Mouse (Mus musculus): ENCODE measurements around the gene Itpr1. TPM values are rescaled to one million over a fixed set of nuclear protein-coding genes. Genes with fewer than 3 reads are reported as not detected.
A peak's percentile ranks its signal among the peaks of the same experiment; 100 is the strongest.

Gene Itpr1
- polyA plus RNA-seq, 2 experiments: 10.7 to 17.1 TPM

DNA sequence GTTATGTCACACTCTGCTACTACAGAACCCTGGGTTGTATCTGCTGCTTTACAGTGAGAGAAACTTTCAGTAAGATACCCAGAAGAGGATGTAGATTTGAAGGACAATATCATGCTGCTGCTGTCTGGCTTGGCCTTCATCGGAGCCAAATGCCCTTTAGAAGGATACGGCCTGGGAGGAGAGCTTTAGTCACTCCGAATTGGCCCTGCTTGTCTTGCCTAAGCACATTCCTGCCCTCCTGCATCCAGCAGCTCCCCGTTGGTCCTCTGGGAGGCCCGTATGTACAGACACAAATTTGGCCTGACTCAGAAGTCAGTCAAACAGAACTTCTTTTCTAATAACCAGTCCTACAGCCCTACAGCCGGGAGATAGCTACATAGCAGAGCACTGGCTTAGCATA is 21.6 kb downstream of the Itpr1 start:
- H3K4me3 ChIP-seq (replicated peaks; ENCODE audit: low read length): no peak overlapping the region
- H3K4me2 ChIP-seq (replicated peaks; ENCODE audit: low read depth, low read length, severe bottlenecking): no peak overlapping the region
- H3K27ac ChIP-seq (replicated peaks; ENCODE audit: low read depth, low read length): no peak overlapping the region
- no peak for TF ChIP-seq POLR2A (IDR thresholded peaks at IDR 0.05; ENCODE audit: borderline replicate concordance, extremely low read depth, insufficient read depth, insufficient read length)
- no peaks in the 10 kb centered on the region for H3K36me3 ChIP-seq (ENCODE audit: control insufficient read depth, insufficient read depth, low read length)
- DNase-seq (ENCODE audit: low spot score) (no peak), ATAC-seq (ENCODE audit: low FRiP score, low read depth) (no peak)
- H3K27me3 ChIP-seq (ENCODE audit: control insufficient read depth, insufficient read depth, low read length): no peaks in the 10 kb centered on the region
- no peak overlapping the region for H3K9ac ChIP-seq (ENCODE audit: low read depth, low read length, severe bottlenecking)
- WGBS: 74% methylated on average over 6 of the region's 6 CpGs
- peaks cover 43% of the 10 kb centered on the region for H3K4me1 ChIP-seq (ENCODE audit: control insufficient read depth, insufficient read depth, low read length)
- no peaks in the 10 kb centered on the region for H3K9me3 ChIP-seq (ENCODE audit: control insufficient read depth, low read length)

DNA sequence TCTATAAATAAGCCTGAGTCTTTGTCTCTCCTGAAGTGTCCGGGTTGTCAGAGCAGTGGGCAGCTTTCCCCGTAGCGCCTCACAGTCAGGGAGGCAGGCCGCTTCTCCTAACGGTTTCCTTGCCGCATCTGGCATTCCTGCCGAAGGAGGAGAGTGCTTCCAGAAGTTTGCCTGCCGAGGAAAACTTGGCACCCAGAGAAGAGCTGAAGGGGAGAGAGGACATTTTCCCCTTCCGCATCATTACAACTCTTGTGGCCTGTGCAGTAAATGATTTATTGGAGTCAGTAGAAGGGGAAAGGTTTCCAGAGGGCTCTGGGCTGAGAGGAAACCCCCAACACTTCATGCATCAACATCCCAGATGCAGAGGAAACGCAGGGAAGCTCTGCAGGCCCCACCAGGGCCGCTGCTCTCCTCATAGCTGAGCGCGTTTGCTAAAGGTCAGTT is 22.8 kb downstream of the Itpr1 start:
- TF ChIP-seq POLR2A (IDR thresholded peaks at IDR 0.05; ENCODE audit: borderline replicate concordance, extremely low read depth, insufficient read depth, insufficient read length): no peak
- Histone ChIP-seq H3K4me3 (replicated peaks; ENCODE audit: low read length) (no peak overlapping the region), H3K9ac (ENCODE audit: low read depth, low read length, severe bottlenecking) (peak overlapping the region; percentile 34), H3K4me1 (ENCODE audit: control insufficient read depth, insufficient read depth, low read length) (peaks cover 46% of the 10 kb centered on the region), H3K27ac (replicated peaks; ENCODE audit: low read depth, low read length) (peak overlapping the region; percentile 75), H3K4me2 (replicated peaks; ENCODE audit: low read depth, low read length, severe bottlenecking) (peak overlapping the region; percentile 20; the same call in 1 of the 2 replicates), H3K27me3 (ENCODE audit: control insufficient read depth, insufficient read depth, low read length) (no peaks in the 10 kb centered on the region), H3K36me3 (ENCODE audit: control insufficient read depth, insufficient read depth, low read length) (no peaks in the 10 kb centered on the region), H3K9me3 (ENCODE audit: control insufficient read depth, low read length) (no peaks in the 10 kb centered on the region)
- ATAC-seq (ENCODE audit: low FRiP score, low read depth): peak; percentile 66
- WGBS: 27% methylated on average over 13 of the region's 13 CpGs
- DNase-seq (ENCODE audit: low spot score): peak; percentile 60

DNA sequence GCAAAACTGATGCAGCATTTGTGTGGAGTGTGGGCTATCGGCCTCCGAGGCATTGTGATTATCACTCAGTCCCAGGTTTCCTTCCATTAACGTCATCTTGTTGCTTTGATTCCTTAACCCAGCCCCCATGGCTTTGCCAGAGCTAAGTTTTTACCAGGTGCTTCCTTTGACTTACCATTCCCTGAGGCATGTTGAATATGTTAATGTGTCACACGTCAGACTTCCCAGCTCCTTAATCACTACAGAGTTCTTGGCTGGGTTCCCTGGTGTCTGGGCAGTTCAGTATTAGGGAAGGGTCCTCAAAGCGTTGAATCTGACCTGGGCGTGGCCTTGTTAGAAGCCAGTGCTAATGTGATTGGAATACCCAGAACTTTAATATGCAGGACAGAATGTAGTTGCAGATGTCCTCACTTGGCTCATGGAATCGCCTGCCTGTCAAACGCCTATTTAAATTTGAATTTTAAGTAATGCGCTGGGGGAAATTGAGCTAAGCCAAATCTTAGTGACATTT is 23.6 kb downstream of the Itpr1 start:
- H3K4me1 ChIP-seq (ENCODE audit: control insufficient read depth, insufficient read depth, low read length): peaks cover 49% of the 10 kb centered on the region
- no peaks in the 10 kb centered on the region for H3K36me3 ChIP-seq (ENCODE audit: control insufficient read depth, insufficient read depth, low read length)
- ATAC-seq (ENCODE audit: low FRiP score, low read depth) (peak; percentile 18; the same call in 1 of the 2 replicates), DNase-seq (ENCODE audit: low spot score) (peak; percentile 70)
- no peaks in the 10 kb centered on the region for H3K9me3 ChIP-seq (ENCODE audit: control insufficient read depth, low read length)
- WGBS: 35% methylated on average over 9 of the region's 9 CpGs
- H3K4me3 ChIP-seq (replicated peaks; ENCODE audit: low read length): no peak overlapping the region
- no peak overlapping the region for H3K9ac ChIP-seq (ENCODE audit: low read depth, low read length, severe bottlenecking)
- H3K27me3 ChIP-seq (ENCODE audit: control insufficient read depth, insufficient read depth, low read length): no peaks in the 10 kb centered on the region
- no peak for TF ChIP-seq POLR2A (IDR thresholded peaks at IDR 0.05; ENCODE audit: borderline replicate concordance, extremely low read depth, insufficient read depth, insufficient read length)
- peak overlapping the region; percentile 20; the same call in 1 of the 2 replicates for H3K4me2 ChIP-seq (replicated peaks; ENCODE audit: low read depth, low read length, severe bottlenecking)
- H3K27ac ChIP-seq (replicated peaks; ENCODE audit: low read depth, low read length): peak overlapping the region; percentile 75

DNA sequence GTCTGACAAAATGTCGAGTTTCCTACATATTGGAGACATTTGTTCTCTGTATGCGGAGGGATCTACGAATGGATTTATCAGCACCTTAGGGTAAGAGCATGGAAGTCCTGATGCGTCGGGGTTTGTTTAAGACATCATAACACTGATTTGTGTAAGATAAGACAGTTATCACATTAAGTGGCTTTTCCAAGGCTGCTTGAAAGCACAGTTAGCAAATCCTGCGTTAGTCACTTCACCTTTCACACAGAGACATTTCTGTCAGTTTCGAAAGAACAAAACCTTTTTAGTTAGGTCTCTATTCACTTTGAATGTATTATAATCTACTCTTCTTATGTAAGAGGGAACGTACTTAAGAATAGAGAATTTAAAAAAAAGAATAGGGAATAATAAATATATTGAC is 24.1 kb downstream of the Itpr1 start:
- no peak overlapping the region for H3K9ac ChIP-seq (ENCODE audit: low read depth, low read length, severe bottlenecking)
- H3K9me3 ChIP-seq (ENCODE audit: control insufficient read depth, low read length): no peaks in the 10 kb centered on the region
- H3K4me3 ChIP-seq (replicated peaks; ENCODE audit: low read length): no peak overlapping the region
- ATAC-seq (ENCODE audit: low FRiP score, low read depth) (no peak), DNase-seq (ENCODE audit: low spot score) (no peak)
- whole genome bisulfite sequencing: 69% methylated on average over 8 of the region's 8 CpGs
- no peak overlapping the region for H3K27ac ChIP-seq (replicated peaks; ENCODE audit: low read depth, low read length)
- no peaks in the 10 kb centered on the region for H3K27me3 ChIP-seq (ENCODE audit: control insufficient read depth, insufficient read depth, low read length)
- no peak overlapping the region for H3K4me2 ChIP-seq (replicated peaks; ENCODE audit: low read depth, low read length, severe bottlenecking)
- no peak for TF ChIP-seq POLR2A (IDR thresholded peaks at IDR 0.05; ENCODE audit: borderline replicate concordance, extremely low read depth, insufficient read depth, insufficient read length)
- H3K4me1 ChIP-seq (ENCODE audit: control insufficient read depth, insufficient read depth, low read length): peaks cover 49% of the 10 kb centered on the region
- H3K36me3 ChIP-seq (ENCODE audit: control insufficient read depth, insufficient read depth, low read length): no peaks in the 10 kb centered on the region

DNA sequence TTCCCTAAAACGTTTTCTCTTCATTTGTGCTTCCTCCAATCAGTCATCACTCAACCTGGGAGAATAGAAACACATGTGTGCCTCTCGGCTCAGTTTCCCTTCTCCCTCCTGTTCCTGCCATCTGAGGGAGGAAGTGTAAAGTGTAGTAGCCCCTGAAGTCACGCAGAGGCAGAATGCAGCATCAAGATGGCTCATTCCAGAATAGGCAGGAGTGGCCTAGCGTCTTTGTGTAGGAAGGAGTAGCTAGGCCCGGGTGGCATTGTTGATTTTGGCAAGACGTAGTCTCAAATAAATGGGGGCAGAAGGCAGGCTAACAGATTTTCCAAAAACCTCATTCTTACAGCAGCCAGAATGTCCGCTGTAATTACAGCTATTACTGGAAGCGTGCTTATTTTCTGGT is 24.7 kb downstream of the Itpr1 start:
- no peaks in the 10 kb centered on the region for H3K27me3 ChIP-seq (ENCODE audit: control insufficient read depth, insufficient read depth, low read length)
- H3K27ac ChIP-seq (replicated peaks; ENCODE audit: low read depth, low read length): peak overlapping the region; percentile 13; the same call in 1 of the 2 replicates
- TF ChIP-seq POLR2A (IDR thresholded peaks at IDR 0.05; ENCODE audit: borderline replicate concordance, extremely low read depth, insufficient read depth, insufficient read length): no peak
- H3K9me3 ChIP-seq (ENCODE audit: control insufficient read depth, low read length): no peaks in the 10 kb centered on the region
- no peaks in the 10 kb centered on the region; the same call in 1 of the 2 replicates for H3K36me3 ChIP-seq (ENCODE audit: control insufficient read depth, insufficient read depth, low read length)
- no peak overlapping the region for H3K9ac ChIP-seq (ENCODE audit: low read depth, low read length, severe bottlenecking)
- peaks cover 49% of the 10 kb centered on the region for H3K4me1 ChIP-seq (ENCODE audit: control insufficient read depth, insufficient read depth, low read length)
- H3K4me3 ChIP-seq (replicated peaks; ENCODE audit: low read length): no peak overlapping the region
- no peak overlapping the region for H3K4me2 ChIP-seq (replicated peaks; ENCODE audit: low read depth, low read length, severe bottlenecking)
- DNase-seq (ENCODE audit: low spot score) (peak; percentile 12), ATAC-seq (ENCODE audit: low FRiP score, low read depth) (no peak)
- 40% methylated on average over 8 of the region's 8 CpGs for WGBS
